Mouse (Mus musculus) bone marrow macrophage, adult 2 months (primary cell): ENCODE data around the gene 9130409I23Rik. TPM values are rescaled to one million over a fixed set of nuclear protein-coding genes. Genes with fewer than 3 reads are reported as not detected.

Experiments used
- H3K27ac ChIP-seq: 2 replicates; pipeline ENCODE4 v1.5.1; 2012; ENCODE audit warnings: low read depth, low read length; ENCODE audit not compliant: insufficient read depth
- H3K4me1 ChIP-seq: 2 replicates; pipeline ENCODE4 v1.6.1; 2012; ENCODE audit warnings: low read length; ENCODE audit not compliant: control insufficient read depth, insufficient read depth
- H3K4me3 ChIP-seq: 2 replicates; pipeline ENCODE4 v1.5.1; 2012; ENCODE audit warnings: mild to moderate bottlenecking, low read length, moderate library complexity; ENCODE audit not compliant: insufficient read depth
- CTCF ChIP-seq: IDR thresholded peaks from 2 replicates; pipeline ENCODE4 v1.5.1; 2012; ENCODE audit warnings: low read depth, mild to moderate bottlenecking, low read length, moderate library complexity
- POLR2A ChIP-seq: IDR thresholded peaks from 2 replicates; pipeline ENCODE4 v1.6.1; 2012; ENCODE audit warnings: mild to moderate bottlenecking, low read depth, low read length, borderline replicate concordance
- polyA plus RNA-seq: library from polyadenylated mRNA; stranded (reverse); fragments of >200 nt; gene quantifications from 2 replicates; pipeline ENCODE4 v1.2.4, GENCODE M21; 2012; ENCODE audit not compliant: missing spikeins, insufficient read depth, insufficient read length

Gene 9130409I23Rik
- polyA plus RNA-seq: not detected in 2 replicates

DNA sequence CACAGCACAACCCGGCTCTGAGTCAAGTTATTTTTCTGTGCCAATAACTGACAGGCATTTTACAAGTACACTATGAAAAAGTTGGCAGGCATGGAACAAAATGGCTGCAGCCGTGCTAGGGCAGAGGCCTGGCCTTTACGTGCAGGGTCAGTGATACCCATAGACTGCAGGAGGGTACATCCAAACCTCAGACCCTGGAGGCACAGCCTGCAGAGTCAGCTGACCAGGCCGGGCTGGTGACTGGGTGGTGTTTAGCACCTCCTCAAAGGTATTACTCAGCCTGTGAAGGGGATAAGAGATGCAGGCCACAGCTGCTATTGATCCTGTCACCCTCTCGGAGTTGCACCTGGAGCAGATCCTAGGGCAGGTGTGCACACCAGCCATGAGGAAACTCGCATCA is at the start of gene 9130409I23Rik:
9130409I23Rik (plus strand) TSS at position 301 of the 400 bp plus-strand sequence.
- TF ChIP-seq CTCF (no peak), POLR2A (no peak)
- Histone ChIP-seq H3K4me3 (no peak within 1 kb of the TSS), H3K27ac (no peak within 1 kb of the TSS), H3K4me1 (no peaks in the 10 kb centered on the region)

DNA sequence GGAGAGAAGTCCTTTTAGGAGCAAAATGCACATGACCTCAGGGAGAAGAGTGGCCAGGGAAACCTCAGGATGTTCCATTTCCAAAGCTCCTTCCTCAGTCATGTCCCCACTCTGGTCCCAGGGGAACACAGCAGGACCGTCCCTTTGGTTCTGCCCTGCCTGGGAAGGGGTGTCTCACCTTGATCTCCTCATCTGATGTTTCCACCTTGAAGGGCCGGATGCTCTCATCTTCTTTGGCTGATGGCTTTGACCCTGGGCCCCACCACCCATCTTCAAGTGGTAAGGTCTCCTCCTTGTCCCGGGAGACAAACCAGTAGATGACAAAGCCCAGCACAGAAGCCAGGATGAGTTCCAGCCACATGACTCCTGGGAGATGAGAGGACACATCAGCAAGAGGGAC is 49.4 kb upstream of the 9130409I23Rik start:
- Histone ChIP-seq H3K27ac (no peak overlapping the region), H3K4me3 (no peak overlapping the region), H3K4me1 (no peaks in the 10 kb centered on the region; the same call in 1 of the 2 replicates)
- no peak for TF ChIP-seq CTCF
- TF ChIP-seq POLR2A: no peak

DNA sequence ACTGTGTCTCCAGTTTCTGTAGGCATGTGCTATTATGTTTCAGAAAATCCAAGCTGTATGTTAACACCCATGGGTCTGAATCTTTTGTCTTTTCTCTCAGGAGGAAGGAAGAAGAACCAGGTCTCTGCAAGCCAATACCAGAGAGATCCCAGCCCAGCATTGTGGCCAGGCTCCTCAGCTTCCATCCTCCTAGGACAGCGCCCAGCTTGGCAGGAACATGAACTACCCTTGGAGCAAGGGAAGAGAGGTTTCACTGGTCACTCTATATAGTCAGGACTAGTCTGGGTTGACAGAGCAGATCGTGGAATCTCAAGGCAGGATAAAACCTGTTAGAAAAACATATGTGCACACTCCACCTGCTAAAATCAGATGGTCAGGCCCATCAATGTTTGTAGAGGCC is 47.2 kb upstream of the 9130409I23Rik start:
- TF ChIP-seq CTCF (no peak), POLR2A (no peak)
- Histone ChIP-seq H3K4me3 (no peak overlapping the region), H3K27ac (no peak overlapping the region), H3K4me1 (peaks cover 4% of the 10 kb centered on the region)

DNA sequence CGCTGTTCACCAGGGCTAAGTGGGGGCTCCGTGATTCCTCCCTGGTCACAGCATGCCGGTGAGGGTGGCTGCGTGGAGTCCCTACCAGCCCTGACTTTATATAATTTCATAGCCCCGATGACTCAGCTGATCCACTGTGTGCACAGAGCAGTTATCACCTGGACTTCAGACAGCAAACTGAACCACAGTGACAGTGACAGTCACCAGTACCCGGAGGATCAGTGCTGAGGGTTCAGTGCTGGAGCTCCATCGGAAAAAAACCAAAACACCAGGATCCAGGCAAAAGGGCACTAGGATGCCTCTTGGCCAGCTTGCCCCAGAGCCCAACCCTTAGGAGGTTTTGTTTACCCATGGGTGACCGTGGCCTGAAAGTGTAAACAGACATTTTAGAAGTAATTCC is 45.7 kb upstream of the 9130409I23Rik start:
- no peak for TF ChIP-seq POLR2A
- no peak for TF ChIP-seq CTCF
- Histone ChIP-seq H3K4me1 (peaks cover 14% of the 10 kb centered on the region), H3K4me3 (no peak overlapping the region), H3K27ac (no peak overlapping the region)

DNA sequence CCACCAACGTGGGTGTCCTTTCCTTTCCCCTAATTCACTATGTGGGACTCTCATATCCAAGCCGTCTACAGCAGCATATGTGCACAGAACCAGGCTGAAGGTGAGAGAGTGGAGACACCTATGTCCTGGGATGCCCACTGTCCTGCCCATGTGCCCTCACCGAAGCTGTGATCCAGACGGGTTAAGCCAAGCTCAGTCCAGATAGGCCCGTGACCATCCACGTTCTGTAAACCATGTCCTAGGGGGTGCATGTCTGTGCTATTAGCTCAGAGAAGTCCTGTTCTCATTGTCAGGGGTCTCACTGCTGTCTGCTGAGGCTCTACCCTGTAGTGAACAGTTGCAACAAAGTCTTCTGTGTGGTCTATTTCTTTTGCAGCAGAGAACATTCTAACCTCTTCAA is 43.2 kb upstream of the 9130409I23Rik start:
- Histone ChIP-seq H3K4me1 (peaks cover 24% of the 10 kb centered on the region), H3K4me3 (no peak overlapping the region), H3K27ac (no peak overlapping the region)
- TF ChIP-seq POLR2A: no peak
- no peak for TF ChIP-seq CTCF

DNA sequence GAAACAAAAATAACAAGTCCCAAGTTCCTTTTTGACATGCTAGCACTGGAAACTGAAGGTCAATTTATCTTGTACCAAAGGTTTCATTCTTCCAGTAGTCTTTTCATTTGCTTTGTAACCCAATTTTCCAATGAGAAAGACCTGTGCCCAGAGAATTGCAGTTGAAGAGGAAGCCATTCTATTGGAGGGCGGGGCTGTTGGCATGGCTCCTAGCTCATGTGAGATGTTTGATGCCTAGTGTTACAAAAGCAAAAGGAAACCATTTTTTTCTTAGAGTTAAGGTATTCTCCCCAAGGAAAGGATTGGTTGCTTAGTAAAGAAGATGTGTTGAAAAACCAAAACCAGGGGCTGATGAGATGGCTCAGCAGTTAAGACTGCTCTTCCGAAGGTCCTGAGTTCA is 42.8 kb upstream of the 9130409I23Rik start:
- peaks cover 28% of the 10 kb centered on the region for H3K4me1 ChIP-seq
- H3K4me3 ChIP-seq: no peak overlapping the region
- TF ChIP-seq CTCF (no peak), POLR2A (no peak)
- H3K27ac ChIP-seq: no peak overlapping the region

DNA sequence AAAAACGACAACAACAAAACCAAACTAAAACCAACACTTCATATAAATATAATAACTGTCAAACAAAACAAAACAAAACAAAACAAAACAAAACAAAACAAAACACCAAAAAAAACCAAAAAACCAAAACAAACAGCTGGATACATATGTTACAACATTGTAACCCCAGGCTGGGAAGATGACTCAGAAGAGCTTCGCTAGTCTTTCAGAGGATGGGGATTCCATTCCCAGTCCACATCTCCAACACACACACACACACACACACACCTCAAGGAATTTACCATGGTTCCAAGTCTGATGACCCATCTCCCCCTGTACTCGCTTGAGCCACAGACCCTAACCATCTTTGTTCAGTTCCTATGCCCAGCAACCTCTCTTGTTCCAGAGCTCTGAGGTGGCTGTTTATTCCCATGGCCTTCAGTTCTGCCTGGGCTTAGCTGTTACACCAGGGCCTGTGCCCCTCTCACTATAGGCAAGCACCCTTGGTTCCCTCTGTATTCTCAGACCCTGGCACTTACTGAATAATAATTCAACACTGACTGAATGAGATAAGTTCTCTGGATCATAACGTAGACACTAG is 41.9 kb upstream of the 9130409I23Rik start:
- Histone ChIP-seq H3K4me3 (no peak overlapping the region), H3K4me1 (peaks cover 37% of the 10 kb centered on the region), H3K27ac (no peak overlapping the region)
- no peak for TF ChIP-seq POLR2A

DNA sequence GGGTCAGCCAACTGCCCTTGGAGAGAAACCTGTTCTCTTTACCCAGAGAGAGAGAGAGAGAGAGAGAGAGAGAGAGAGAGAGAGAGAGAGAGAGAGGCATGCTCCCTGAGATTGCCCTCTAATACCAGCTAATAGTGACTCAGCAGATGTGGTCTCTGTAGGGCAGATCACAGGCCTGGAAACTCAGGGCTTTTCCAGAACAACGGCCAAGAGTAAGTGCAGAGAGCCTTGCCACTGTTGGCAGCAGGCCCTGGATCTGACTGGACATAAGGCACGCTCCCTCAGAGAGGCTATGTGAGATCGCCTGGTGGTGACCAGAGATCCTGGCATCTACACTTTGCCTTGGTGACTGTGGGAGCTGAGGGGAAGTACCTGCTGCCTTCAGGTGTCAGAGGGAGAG is 41.3 kb upstream of the 9130409I23Rik start:
- H3K27ac ChIP-seq: peak overlapping the region; percentile 5; the same call in 1 of the 2 replicates
- H3K4me3 ChIP-seq: no peak overlapping the region
- no peak for TF ChIP-seq POLR2A
- no peak for TF ChIP-seq CTCF

DNA sequence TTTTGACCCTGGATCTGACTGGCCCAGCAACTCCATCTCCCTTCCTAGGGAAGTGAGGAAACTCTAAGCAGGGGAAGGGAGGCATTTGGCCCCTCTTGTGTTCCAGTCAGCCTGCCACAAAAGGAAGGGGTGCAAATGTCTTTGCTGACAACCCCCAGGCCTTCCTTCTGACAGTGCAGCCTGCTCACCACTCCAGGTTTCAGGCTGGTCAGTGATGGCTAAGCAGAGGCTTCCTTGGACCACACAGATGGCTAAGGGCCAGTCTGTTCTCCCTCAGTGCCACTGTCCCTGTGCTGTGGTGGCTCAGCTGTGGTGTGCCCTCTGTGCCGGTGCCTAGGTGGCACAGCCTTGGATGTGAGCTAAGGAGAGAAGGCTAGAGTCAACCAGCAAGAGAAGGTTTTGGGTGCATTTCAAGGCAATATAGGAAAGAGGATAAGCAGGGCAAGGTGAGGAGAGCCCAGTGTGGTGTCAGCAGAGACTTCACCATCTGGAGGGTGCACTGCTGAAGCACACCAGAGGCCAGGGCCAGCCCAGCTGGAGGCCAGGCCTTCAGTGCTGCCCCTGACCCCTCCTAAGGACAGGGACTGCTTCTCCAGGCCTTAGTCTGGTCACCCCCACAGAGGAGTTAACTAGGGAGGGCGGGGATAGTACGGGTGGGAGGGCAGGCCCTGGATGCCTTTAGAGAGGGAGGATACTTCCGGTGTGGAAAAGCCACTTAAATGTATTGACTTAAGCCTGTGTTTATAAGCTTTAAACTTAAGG is 40.7 kb upstream of the 9130409I23Rik start:
- Histone ChIP-seq H3K27ac (peak overlapping the region; percentile 5; the same call in 1 of the 2 replicates), H3K4me1 (peaks cover 49% of the 10 kb centered on the region), H3K4me3 (no peak overlapping the region)
- TF ChIP-seq CTCF (no peak), POLR2A (no peak)

More for the DNA sequence above, 41.3 kb upstream of the 9130409I23Rik start:
- peaks cover 43% of the 10 kb centered on the region for H3K4me1 ChIP-seq

DNA sequence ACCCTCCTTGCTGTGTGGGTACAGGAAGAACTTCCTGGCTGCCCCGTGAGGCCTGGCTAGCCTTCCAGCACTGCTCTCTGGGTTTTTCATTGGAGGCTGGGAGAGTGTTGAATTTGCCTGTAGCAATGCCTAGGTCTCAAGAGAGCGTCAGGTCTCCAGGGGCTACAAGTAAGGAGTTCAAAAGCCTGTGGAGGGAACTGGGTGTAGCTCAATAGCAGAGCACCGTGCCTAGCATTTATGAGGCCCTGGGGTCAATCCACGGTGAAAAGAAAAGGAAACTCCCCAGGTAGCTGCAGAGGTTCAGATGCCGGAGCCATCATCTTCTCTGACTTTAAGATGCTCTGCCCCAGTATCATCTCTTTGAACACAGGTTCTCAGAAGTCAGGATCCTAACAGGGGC is 39.4 kb upstream of the 9130409I23Rik start:
- no peak for TF ChIP-seq CTCF
- TF ChIP-seq POLR2A: no peak
- Histone ChIP-seq H3K4me1 (peaks cover 56% of the 10 kb centered on the region), H3K4me3 (no peak overlapping the region), H3K27ac (no peak overlapping the region)

DNA sequence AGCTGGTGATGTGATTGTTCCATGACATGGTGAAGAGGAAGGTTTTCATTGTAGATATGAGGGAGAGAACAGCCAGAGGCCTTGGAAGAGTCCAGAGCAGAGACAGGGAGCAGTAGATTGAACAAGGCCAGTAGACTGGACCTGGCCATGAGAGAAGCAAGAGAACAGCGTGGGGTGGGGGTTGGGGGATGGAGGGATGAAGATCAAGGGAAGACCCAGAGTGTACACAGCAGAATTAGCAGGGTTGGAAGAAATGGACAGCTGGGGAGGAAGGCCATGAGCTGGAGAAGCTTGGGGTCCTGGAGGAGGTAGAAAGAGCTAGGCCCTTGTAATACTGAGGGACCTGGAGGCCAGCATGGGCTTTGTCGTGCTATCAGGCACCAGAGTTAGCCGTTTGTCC is 38.6 kb upstream of the 9130409I23Rik start:
- Histone ChIP-seq H3K4me1 (peaks cover 56% of the 10 kb centered on the region), H3K4me3 (no peak overlapping the region), H3K27ac (no peak overlapping the region)
- TF ChIP-seq POLR2A (no peak), CTCF (no peak)
